Mouse (Mus musculus) layer of hippocampus, adult 2 months (tissue): ENCODE results near the gene Trub1. TPM values are rescaled to one million over a fixed set of nuclear protein-coding genes. Genes with fewer than 3 reads are reported as not detected.

Experiments used
- DNase-seq, 2 experiments: peaks; one replicate each; pipeline ENCODE4 v3.0.0; 2022; ENCODE audit warnings: low spot score in 2 of 2
- H3K27ac ChIP-seq: fragments of 200-600 bp; 2 replicates; pipeline ENCODE4 v1.8.1; 2022
- H3K4me3 ChIP-seq: fragments of 200-600 bp; 2 replicates; pipeline ENCODE4 v1.8.1; 2022; ENCODE audit warnings: mild to moderate bottlenecking
- CTCF ChIP-seq: fragments of 200-600 bp; conservative IDR thresholded peaks from 2 replicates; pipeline ENCODE4 v1.8.1; 2022; ENCODE audit warnings: antibody characterized with exemption, mild to moderate bottlenecking, moderate library complexity
- total RNA-seq, 2 experiments: library from RNA; stranded (reverse); gene quantifications; 2 replicates each; pipeline ENCODE4 v1.2.3; 2021

Trub1 gene
- total RNA-seq, 2 experiments from 2014 or later = 17.6 to 17.9 TPM

- TF ChIP-seq CTCF = no peak
- no peak overlapping the region for H3K27ac ChIP-seq
- H3K4me3 ChIP-seq = no peak overlapping the region
- DNase-seq = no peak
These were observed 25.9 kb upstream of the Trub1 start for GRCm38 (mm10) chr19:57426841-57427240.

- no peak overlapping the region for H3K4me3 ChIP-seq
- no peak for DNase-seq
- H3K27ac ChIP-seq = no peak overlapping the region
- TF ChIP-seq CTCF = no peak
These were observed 24.8 kb upstream of the Trub1 start for GRCm38 (mm10) chr19:57427756-57428438.

- Histone ChIP-seq H3K4me3 (no peak overlapping the region), H3K27ac (no peak overlapping the region)
- DNase-seq = no peak
- no peak for TF ChIP-seq CTCF
These were observed 24.1 kb upstream of the Trub1 start for GRCm38 (mm10) chr19:57428641-57429040.

- no peak for DNase-seq
- no peak for TF ChIP-seq CTCF
- no peak overlapping the region for H3K27ac ChIP-seq
- H3K4me3 ChIP-seq = no peak overlapping the region
These were observed 22.8 kb upstream of the Trub1 start for GRCm38 (mm10) chr19:57429926-57430325.

- no peak for TF ChIP-seq CTCF
- DNase-seq = no peak
- H3K4me3 ChIP-seq = no peak overlapping the region
- H3K27ac ChIP-seq = no peak overlapping the region
These were observed 21.2 kb upstream of the Trub1 start for GRCm38 (mm10) chr19:57431476-57431875.

DNA sequence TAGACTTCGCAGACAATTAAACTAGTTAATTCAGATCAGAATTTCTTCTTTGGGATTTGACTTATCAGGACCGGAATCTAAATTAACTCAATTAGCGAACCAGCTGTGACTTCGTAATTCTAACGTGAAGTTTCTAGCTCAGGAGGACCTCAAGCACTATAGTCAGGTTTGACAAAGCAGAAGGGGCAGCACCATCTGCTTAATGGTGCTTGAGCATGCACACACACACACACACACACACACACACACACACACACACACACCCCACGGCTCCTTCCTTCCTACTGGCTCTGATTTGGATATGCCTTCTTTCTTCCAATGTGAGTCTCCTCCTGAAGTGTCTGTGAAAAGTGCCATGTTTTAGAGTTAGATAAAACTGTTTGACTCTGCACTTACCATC, 18.7 kb upstream of the Trub1 start:
- TF ChIP-seq CTCF = no peak
- Histone ChIP-seq H3K4me3 (no peak overlapping the region), H3K27ac (no peak overlapping the region)
- no peak for DNase-seq

- no peak overlapping the region for H3K27ac ChIP-seq
- no peak overlapping the region for H3K4me3 ChIP-seq
- no peak for DNase-seq
- no peak for TF ChIP-seq CTCF
These were observed 16.1 kb upstream of the Trub1 start for GRCm38 (mm10) chr19:57436586-57437021.

GRCm38 (mm10) chr19:57437042-57437441, 15.7 kb upstream of the Trub1 start:
- no peak for DNase-seq
- Histone ChIP-seq H3K27ac (no peak overlapping the region), H3K4me3 (no peak overlapping the region)
- no peak for TF ChIP-seq CTCF

DNA sequence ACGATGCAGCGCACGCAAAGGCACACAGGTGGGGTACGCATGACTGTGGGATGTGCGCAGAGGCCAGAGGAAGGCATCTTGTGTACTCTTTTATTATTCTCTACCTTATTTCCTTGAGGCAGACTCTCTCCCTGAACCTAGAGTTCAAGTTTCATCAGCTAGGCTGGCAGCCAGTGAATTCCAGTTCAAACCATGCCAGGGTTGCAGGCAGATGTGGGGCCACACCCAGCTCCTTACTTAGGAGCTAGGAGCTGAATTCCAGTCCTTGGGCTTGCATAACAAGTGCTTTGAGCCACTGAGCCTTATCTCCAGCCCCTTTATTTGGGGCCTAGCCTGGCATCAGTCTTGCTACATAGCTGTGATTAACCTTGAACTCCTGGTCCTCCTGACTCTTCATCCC, 13.4 kb upstream of the Trub1 start:
- TF ChIP-seq CTCF = no peak
- Histone ChIP-seq H3K4me3 (no peak overlapping the region), H3K27ac (no peak overlapping the region)
- DNase-seq = no peak

DNA sequence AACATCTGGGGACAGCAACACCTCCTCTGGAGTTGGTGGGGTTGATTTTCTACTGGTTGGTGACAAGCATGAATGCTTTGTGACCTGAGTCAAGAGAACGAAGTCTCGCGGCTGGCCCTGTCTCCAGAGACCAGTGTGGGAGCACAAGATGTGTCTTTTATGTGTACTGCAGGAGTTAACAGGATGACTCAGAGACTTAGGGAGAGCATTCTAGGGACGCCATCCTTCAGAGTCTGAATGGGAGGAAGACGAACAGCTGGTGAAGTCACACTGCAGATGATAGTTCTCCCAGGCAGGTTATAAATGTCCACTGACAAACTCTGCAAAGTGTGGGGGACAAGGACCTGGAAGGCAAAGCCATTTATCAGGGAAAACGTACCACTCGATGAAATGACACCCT, 11.2 kb upstream of the Trub1 start:
- no peak for TF ChIP-seq CTCF
- Histone ChIP-seq H3K4me3 (no peak overlapping the region), H3K27ac (no peak overlapping the region)
- no peak for DNase-seq

DNA sequence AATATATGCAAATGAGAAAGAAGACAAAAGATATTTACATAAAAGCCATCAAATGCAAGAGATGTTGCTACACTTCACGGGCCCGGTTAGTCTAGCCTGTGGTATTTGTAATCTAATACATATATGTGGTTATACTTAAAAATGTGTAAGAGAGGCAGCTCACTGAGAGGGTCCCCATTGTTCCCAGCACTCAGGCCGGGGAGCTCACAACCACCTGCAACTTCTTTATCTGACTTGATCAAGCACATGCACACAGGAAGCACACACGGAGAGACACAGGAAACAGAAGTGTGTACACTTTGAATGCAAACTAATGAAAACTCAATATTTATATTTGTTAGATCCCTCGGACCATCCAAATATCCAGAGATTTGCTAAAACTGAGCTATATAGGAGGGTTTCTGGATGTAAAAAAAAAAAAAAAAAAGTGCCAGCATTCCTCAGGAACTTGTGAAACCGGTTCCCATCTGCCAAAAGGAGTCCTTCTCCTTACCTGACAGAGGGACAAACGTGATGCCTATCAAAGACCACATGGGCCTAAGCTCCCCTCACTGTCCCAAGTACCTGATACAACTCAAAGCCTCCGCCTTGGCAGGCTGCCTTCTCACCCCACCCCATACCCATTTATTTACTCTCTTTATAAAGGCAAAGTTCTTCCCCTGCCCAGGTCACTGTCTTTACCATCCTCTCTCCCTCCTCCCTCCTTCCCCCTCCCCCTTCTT, 9.6 kb upstream of the Trub1 start:
- Histone ChIP-seq H3K27ac (no peak overlapping the region), H3K4me3 (no peak overlapping the region)
- no peak for TF ChIP-seq CTCF
- no peak for DNase-seq

DNA sequence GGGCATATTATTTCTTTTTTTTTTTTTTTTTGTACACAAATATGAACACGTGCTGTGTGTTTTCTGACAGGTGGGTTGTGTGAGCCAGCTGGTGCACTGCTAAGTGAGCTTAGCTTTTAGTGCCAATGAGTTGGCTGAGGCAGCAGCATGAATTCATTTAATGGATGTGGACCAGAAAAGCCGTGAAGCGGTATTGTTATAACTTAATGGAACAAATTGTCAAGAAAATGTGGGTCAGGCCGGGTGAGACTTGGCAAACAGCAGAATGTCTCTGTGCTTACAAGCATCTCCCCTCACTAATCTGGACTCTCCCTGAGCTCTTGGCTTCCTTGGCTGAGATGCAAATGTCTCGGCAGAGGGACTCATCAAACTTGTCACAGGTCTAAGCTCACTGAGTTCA, 7.7 kb upstream of the Trub1 start:
- DNase-seq = peak; percentile 60 to 66
- H3K27ac ChIP-seq = no peak overlapping the region
- no peak for TF ChIP-seq CTCF
- H3K4me3 ChIP-seq = no peak overlapping the region

- TF ChIP-seq CTCF = no peak
- Histone ChIP-seq H3K4me3 (no peak overlapping the region), H3K27ac (no peak overlapping the region)
- no peak for DNase-seq
These were observed 1.9 kb upstream of the Trub1 start for GRCm38 (mm10) chr19:57450849-57451248.

DNA sequence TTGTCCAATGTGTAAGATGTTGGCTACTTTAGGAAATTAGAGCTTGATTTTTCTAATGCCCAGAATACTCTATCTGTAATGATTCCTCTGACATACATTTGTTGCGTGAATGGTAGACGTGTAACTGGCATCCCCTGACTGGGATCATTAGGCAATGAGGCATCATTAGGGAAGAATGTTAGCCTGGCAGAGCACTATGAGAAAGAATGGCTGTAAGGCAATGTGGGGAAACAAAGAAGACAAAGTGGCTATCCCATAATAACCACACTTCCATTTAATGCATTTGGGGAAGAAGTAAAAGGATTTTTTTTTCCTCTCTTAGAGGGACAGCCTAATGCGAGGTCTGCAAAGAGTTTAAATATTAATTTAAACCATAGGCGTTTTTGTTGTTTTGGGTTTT, 950 bp upstream of the Trub1 start:
- Histone ChIP-seq H3K4me3 (no peak overlapping the region), H3K27ac (no peak overlapping the region)
- TF ChIP-seq CTCF = no peak
- DNase-seq = no peak
